In the genomic region with DNA sequence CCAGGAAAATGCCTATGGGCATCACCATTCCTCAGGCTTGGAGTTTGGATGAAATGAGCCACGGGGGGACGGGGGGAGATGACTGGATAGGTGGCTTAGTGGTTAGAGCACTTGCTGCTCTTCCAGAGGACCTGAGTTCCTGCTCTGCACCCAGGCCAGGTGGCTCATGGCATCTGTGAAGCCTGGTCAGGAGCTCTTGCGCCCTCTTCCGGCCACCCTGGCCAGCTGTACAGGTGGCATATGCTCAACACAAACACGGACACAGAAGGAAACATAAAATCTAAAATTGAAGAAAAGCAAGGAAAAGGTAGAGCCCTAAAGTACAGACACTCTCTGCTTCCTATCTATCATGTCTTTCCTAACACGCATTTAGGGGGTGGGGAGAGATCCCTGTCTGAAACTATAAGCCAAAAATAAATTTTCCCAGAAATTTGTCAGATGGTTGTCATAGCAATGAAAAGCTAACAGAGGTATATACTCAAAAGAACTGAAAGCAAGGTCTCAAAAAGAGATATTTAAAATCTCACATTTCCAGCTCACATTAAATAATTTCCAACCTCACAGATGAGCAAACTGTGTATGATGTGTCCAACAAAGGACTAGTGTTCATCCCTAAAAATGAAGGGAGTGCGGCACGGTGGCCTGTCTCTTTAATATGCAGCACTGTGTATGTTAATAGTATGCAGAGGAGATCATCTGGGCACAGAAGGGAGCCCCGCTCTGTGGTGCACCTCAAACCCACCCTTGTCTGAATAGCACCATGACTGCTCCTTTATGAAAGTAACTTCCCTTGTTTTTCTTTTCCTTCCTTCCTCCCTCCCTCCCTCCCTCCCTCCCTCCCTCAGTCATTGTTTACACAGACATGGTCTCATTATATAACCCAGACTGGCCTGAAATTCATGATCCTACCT, we compare ENCODE assay signal across 9 mouse cellular contexts.
DNase-seq lines count a peak whose midpoint lies in the region; ATAC-seq and TF ChIP-seq lines count a peak whose summit lies in the region.
"Had no signal": no experiment of that assay in that cellular context is flagged by ENCODE, and none has a peak within 500 bp of the region (broad histone marks: within the 10 kb centered on the region; RNA-seq: fewer than 3 reads in every experiment).

No protein-coding gene starts in this region.

- H3K27me3 ChIP-seq in forebrain, embryonic 12.5 days, result no peaks in the 10 kb centered on the region
- H3K27me3 ChIP-seq in forebrain, embryonic 11.5 days (ENCODE audit: control insufficient read depth, insufficient read depth, low read length), result no peaks in the 10 kb centered on the region
- H3K27me3 ChIP-seq in stomach, postnatal 0 days (ENCODE audit: control insufficient read depth, insufficient read depth, low read length), result no peaks in the 10 kb centered on the region
- H3K27me3 ChIP-seq: limb, embryonic 15.5 days had no signal

- H3K4me3 ChIP-seq in forebrain, embryonic 12.5 days (replicated peaks), result no peak overlapping the region
- H3K4me3 ChIP-seq in forebrain, embryonic 11.5 days (ENCODE audit: low read depth, low read length), result no peak overlapping the region
- no peak overlapping the region for H3K4me3 ChIP-seq in stomach, postnatal 0 days (ENCODE audit: low read depth, low read length)
- H3K4me3 ChIP-seq: limb, embryonic 15.5 days had no signal

- H3K9me3 ChIP-seq in forebrain, embryonic 12.5 days, result no peaks in the 10 kb centered on the region
- no peaks in the 10 kb centered on the region for H3K9me3 ChIP-seq in forebrain, embryonic 11.5 days (ENCODE audit: control insufficient read depth, low read length)
- H3K9me3 ChIP-seq in stomach, postnatal 0 days (ENCODE audit: control insufficient read depth, low read length), result no peaks in the 10 kb centered on the region
- H3K9me3 ChIP-seq: limb, embryonic 15.5 days had no signal

- no peaks in the 10 kb centered on the region for H3K36me3 ChIP-seq in forebrain, embryonic 12.5 days (replicated peaks)
- no peaks in the 10 kb centered on the region for H3K36me3 ChIP-seq in forebrain, embryonic 11.5 days (ENCODE audit: control insufficient read depth, insufficient read depth, low read length)
- no peaks in the 10 kb centered on the region for H3K36me3 ChIP-seq in stomach, postnatal 0 days (ENCODE audit: control insufficient read depth, insufficient read depth, low read length)
- H3K36me3 ChIP-seq: limb, embryonic 15.5 days had no signal

- peaks cover 13% of the 10 kb centered on the region for H3K4me1 ChIP-seq in forebrain, embryonic 12.5 days
- H3K4me1 ChIP-seq in forebrain, embryonic 11.5 days (replicated peaks; ENCODE audit: control insufficient read depth, insufficient read depth, low read length), result no peaks in the 10 kb centered on the region; the same call in 1 of the 2 replicates
- H3K4me1 ChIP-seq in stomach, postnatal 0 days (replicated peaks; ENCODE audit: control insufficient read depth, insufficient read depth), result peaks cover 3% of the 10 kb centered on the region; the same call in 1 of the 2 replicates

- H3K27ac ChIP-seq in forebrain, embryonic 12.5 days, result peak overlapping the region; percentile 50; the same call in 1 of the 2 replicates
- H3K27ac ChIP-seq in forebrain, embryonic 11.5 days (ENCODE audit: low read depth, low read length), result no peak overlapping the region
- H3K27ac ChIP-seq in stomach, postnatal 0 days (replicated peaks), result no peak overlapping the region
- H3K27ac ChIP-seq: limb, embryonic 15.5 days had no signal

- WGBS in forebrain, embryonic 12.5 days, result 77% methylated on average over 9 of the region's 9 CpGs
- 82% methylated on average over 9 of the region's 9 CpGs for WGBS in forebrain, embryonic 11.5 days
- WGBS in stomach, postnatal 0 days, result 67% methylated on average over 9 of the region's 9 CpGs

- intact Hi-C loops in left cerebral cortex, postnatal 36 days (cut with DNase I), result no loop called here

- H3K4me2 ChIP-seq in forebrain, embryonic 12.5 days, result no peak overlapping the region
- H3K4me2 ChIP-seq in forebrain, embryonic 11.5 days (ENCODE audit: low read depth, low read length, severe bottlenecking), result no peak overlapping the region
- no peak overlapping the region for H3K4me2 ChIP-seq in stomach, postnatal 0 days (replicated peaks; ENCODE audit: low read depth)
- H3K4me2 ChIP-seq: limb, embryonic 15.5 days had no signal

- ATAC-seq in forebrain, embryonic 12.5 days (ENCODE audit: low FRiP score), result no peak
- ATAC-seq in forebrain, embryonic 11.5 days (replicated peaks; ENCODE audit: low FRiP score), result no peak
- no peak for ATAC-seq in stomach, postnatal 0 days (ENCODE audit: low FRiP score, low TSS enrichment)

- TF ChIP-seq EP300 in stomach, postnatal 0 days (optimal IDR thresholded peaks at IDR 0.05), result no peak

- peak; percentile 57 for TF ChIP-seq CTCF in stomach, postnatal 0 days (IDR thresholded peaks at IDR 0.05; ENCODE audit: low read depth)

- H3K9ac ChIP-seq in forebrain, embryonic 12.5 days, result no peak overlapping the region
- H3K9ac ChIP-seq in forebrain, embryonic 11.5 days (ENCODE audit: low read length), result no peak overlapping the region
- H3K9ac ChIP-seq in stomach, postnatal 0 days (ENCODE audit: low read length), result no peak overlapping the region
- H3K9ac ChIP-seq: limb, embryonic 15.5 days had no signal

- DNase-seq in forebrain, embryonic 11.5 days (ENCODE audit: low spot score), result no peak
- peak; percentile 50 for DNase-seq in lung, postnatal 36 days
- DNase-seq in lung, postnatal 10 days, result no peak
- DNase-seq in cerebellum, postnatal 25 days, result peak; percentile 59 to 79
- peak; percentile 36 for DNase-seq in stomach, postnatal 0 days (ENCODE audit: low spot score)
- DNase-seq in layer of hippocampus, postnatal 36 days, result no peak
- no peak for DNase-seq in left cerebral cortex, postnatal 36 days (ENCODE audit: low spot score in 2 of 2)

Comparison
In these comparisons a context has a peak if more than half of its experiments do, and no peak if none do; other contexts are left out.
1. DNase-seq: peak in lung, postnatal 36 days (single experiment), cerebellum, postnatal 25 days (2 of 2) and stomach, postnatal 0 days (single experiment); none in forebrain, embryonic 11.5 days (single experiment), lung, postnatal 10 days (single experiment), layer of hippocampus, postnatal 36 days (0 of 2) and left cerebral cortex, postnatal 36 days (0 of 2).